Mouse (Mus musculus) bone marrow, adult 2 months (tissue): ENCODE measurements around the gene Plk5.

Experiments
- CTCF ChIP-seq: fragments of 200-500 bp; IDR thresholded peaks from 2 replicates; pipeline ENCODE4 v1.5.1; 2011; ENCODE audit warnings: low read length, control low read depth; ENCODE audit not compliant: control insufficient read depth, insufficient read depth
- POLR2A ChIP-seq: fragments of 200-500 bp; IDR thresholded peaks from 2 replicates; pipeline ENCODE4 v1.6.1; 2011; ENCODE audit warnings: low read depth, mild to moderate bottlenecking, control low read depth, low read length, borderline replicate concordance; ENCODE audit not compliant: control insufficient read depth

- TF ChIP-seq POLR2A (peak; percentile 43; the same call in 1 of the 2 replicates), CTCF (no peak)
Observed at GRCm38 (mm10) chr10:80330084-80330483, 26.2 kb upstream of the Plk5 start.
